Mouse (Mus musculus): ENCODE data around the gene Slc25a51. TPM values are rescaled to one million over a fixed set of nuclear protein-coding genes. Genes with fewer than 3 reads are reported as not detected.
A peak's percentile ranks its signal among the peaks of the same experiment; 100 is the strongest.
"Not testable (repeated sequence)": the region's sequence is repeated elsewhere in the genome, so short reads cannot be mapped to it uniquely, and the experiment has no call there.

The Slc25a51 gene
- polyA plus RNA-seq, 1 experiment = 16.8 TPM

GRCm38 (mm10) chr4:45406397-45406796 lies 2.2 kb downstream of the Slc25a51 start:
- Histone ChIP-seq H3K4me1 (ENCODE audit: control insufficient read depth) (peaks cover 74% of the 10 kb centered on the region), H3K36me3 (ENCODE audit: control insufficient read depth) (peaks cover 51% of the 10 kb centered on the region), H3K4me3 (replicated peaks) (peak overlapping the region; percentile 99), H3K27me3 (ENCODE audit: control insufficient read depth) (peaks cover 8% of the 10 kb centered on the region), H3K9me3 (ENCODE audit: control insufficient read depth, low read length) (no peaks in the 10 kb centered on the region)
- TF ChIP-seq TAL1 (IDR thresholded peaks at IDR 0.05; ENCODE audit: low read length) (no peak), GATA1 (IDR thresholded peaks at IDR 0.05; ENCODE audit: low read length) (no peak)

- Histone ChIP-seq H3K4me1 (ENCODE audit: control insufficient read depth) (peaks cover 77% of the 10 kb centered on the region), H3K9me3 (ENCODE audit: control insufficient read depth, low read length) (no peaks in the 10 kb centered on the region), H3K36me3 (ENCODE audit: control insufficient read depth) (peaks cover 62% of the 10 kb centered on the region), H3K27me3 (ENCODE audit: control insufficient read depth) (peaks cover under 1% of the 10 kb centered on the region; the same call in 1 of the 2 replicates), H3K4me3 (replicated peaks) (peak overlapping the region; percentile 44)
- TF ChIP-seq GATA1 (IDR thresholded peaks at IDR 0.05; ENCODE audit: low read length) = no peak
- TF ChIP-seq TAL1 (IDR thresholded peaks at IDR 0.05; ENCODE audit: low read length) = no peak
Measured at GRCm38 (mm10) chr4:45405315-45405714, 3.3 kb downstream of the Slc25a51 start.

- Histone ChIP-seq H3K4me1 (ENCODE audit: control insufficient read depth) (peaks cover 71% of the 10 kb centered on the region), H3K9me3 (ENCODE audit: control insufficient read depth, low read length) (no peaks in the 10 kb centered on the region), H3K4me3 (replicated peaks) (peak overlapping the region; percentile 63), H3K36me3 (ENCODE audit: control insufficient read depth) (peaks cover 74% of the 10 kb centered on the region), H3K27me3 (ENCODE audit: control insufficient read depth) (no peaks in the 10 kb centered on the region)
- TF ChIP-seq GATA1 (IDR thresholded peaks at IDR 0.05; ENCODE audit: low read length) = no peak
- no peak for TF ChIP-seq TAL1 (IDR thresholded peaks at IDR 0.05; ENCODE audit: low read length)
Measured at GRCm38 (mm10) chr4:45404086-45404485, 4.5 kb downstream of the Slc25a51 start.

GRCm38 (mm10) chr4:45403499-45403878 lies 5.1 kb downstream of the Slc25a51 start:
- Histone ChIP-seq H3K36me3 (ENCODE audit: control insufficient read depth) (peaks cover 80% of the 10 kb centered on the region), H3K4me1 (ENCODE audit: control insufficient read depth) (peaks cover 69% of the 10 kb centered on the region), H3K27me3 (ENCODE audit: control insufficient read depth) (no peaks in the 10 kb centered on the region), H3K9me3 (ENCODE audit: control insufficient read depth, low read length) (no peaks in the 10 kb centered on the region), H3K4me3 (replicated peaks) (peak overlapping the region; percentile 63)
- TF ChIP-seq TAL1 (IDR thresholded peaks at IDR 0.05; ENCODE audit: low read length) = no peak
- TF ChIP-seq GATA1 (IDR thresholded peaks at IDR 0.05; ENCODE audit: low read length) = no peak

GRCm38 (mm10) chr4:45402878-45403498 lies 5.6 kb downstream of the Slc25a51 start:
- H3K4me3 ChIP-seq (replicated peaks) = peak overlapping the region; percentile 63
- H3K4me1 ChIP-seq (ENCODE audit: control insufficient read depth) = peaks cover 69% of the 10 kb centered on the region
- H3K27me3 ChIP-seq (ENCODE audit: control insufficient read depth) = no peaks in the 10 kb centered on the region
- H3K9me3 ChIP-seq (ENCODE audit: control insufficient read depth, low read length) = no peaks in the 10 kb centered on the region
- H3K36me3 ChIP-seq (ENCODE audit: control insufficient read depth) = peaks cover 85% of the 10 kb centered on the region
- no peak for TF ChIP-seq GATA1 (IDR thresholded peaks at IDR 0.05; ENCODE audit: low read length)

GRCm38 (mm10) chr4:45402281-45402680 lies 6.3 kb downstream of the Slc25a51 start:
- H3K9me3 ChIP-seq (ENCODE audit: control insufficient read depth, low read length) = no peaks in the 10 kb centered on the region
- peaks cover 67% of the 10 kb centered on the region for H3K4me1 ChIP-seq (ENCODE audit: control insufficient read depth)
- TF ChIP-seq GATA1 (IDR thresholded peaks at IDR 0.05; ENCODE audit: low read length) = no peak
- TF ChIP-seq TAL1 (IDR thresholded peaks at IDR 0.05; ENCODE audit: low read length) = no peak
- H3K36me3 ChIP-seq (ENCODE audit: control insufficient read depth) = peaks cover 92% of the 10 kb centered on the region
- no peaks in the 10 kb centered on the region for H3K27me3 ChIP-seq (ENCODE audit: control insufficient read depth)
- H3K4me3 ChIP-seq (replicated peaks) = peak overlapping the region; percentile 63

- no peaks in the 10 kb centered on the region for H3K9me3 ChIP-seq (ENCODE audit: control insufficient read depth, low read length)
- peaks cover 100% of the 10 kb centered on the region for H3K36me3 ChIP-seq (ENCODE audit: control insufficient read depth)
- H3K4me1 ChIP-seq (ENCODE audit: control insufficient read depth) = peaks cover 51% of the 10 kb centered on the region
- TF ChIP-seq GATA1 (IDR thresholded peaks at IDR 0.05; ENCODE audit: low read length) = no peak
- no peak for TF ChIP-seq TAL1 (IDR thresholded peaks at IDR 0.05; ENCODE audit: low read length)
- H3K4me3 ChIP-seq (replicated peaks) = no peak overlapping the region
- H3K27me3 ChIP-seq (ENCODE audit: control insufficient read depth) = no peaks in the 10 kb centered on the region
Measured at GRCm38 (mm10) chr4:45399421-45400210, 8.9 kb downstream of the Slc25a51 start.

- H3K36me3 ChIP-seq (ENCODE audit: control insufficient read depth) = peaks cover 99% of the 10 kb centered on the region
- H3K4me1 ChIP-seq (ENCODE audit: control insufficient read depth) = peaks cover 38% of the 10 kb centered on the region
- not testable (repeated sequence) for H3K27me3 ChIP-seq (ENCODE audit: control insufficient read depth); H3K4me3 ChIP-seq (replicated peaks); H3K9me3 ChIP-seq (ENCODE audit: control insufficient read depth, low read length)
Measured at GRCm38 (mm10) chr4:45398315-45398714, 10.3 kb downstream of the Slc25a51 start.

- Histone ChIP-seq H3K36me3 (ENCODE audit: control insufficient read depth) (peaks cover 91% of the 10 kb centered on the region), H3K4me1 (ENCODE audit: control insufficient read depth) (peaks cover 18% of the 10 kb centered on the region)
- H3K27me3 ChIP-seq (ENCODE audit: control insufficient read depth); H3K4me3 ChIP-seq (replicated peaks); H3K9me3 ChIP-seq (ENCODE audit: control insufficient read depth, low read length): not testable (repeated sequence)
Measured at GRCm38 (mm10) chr4:45396211-45396610, 12.4 kb downstream of the Slc25a51 start.
